Mouse (Mus musculus) urinary bladder, adult 18-20 months (tissue): ENCODE measurements around the gene Etl4.
"Not testable (repeated sequence)": the region's sequence is repeated elsewhere in the genome, so short reads cannot be mapped to it uniquely, and the experiment has no call there.

Experiments
- DNase-seq, 2 experiments: peaks; one replicate each; pipeline ENCODE4 v3.0.0; 2022; ENCODE audit warnings: low spot score in 2 of 2, mixed read lengths in 2 of 2

The Etl4 gene

GRCm38 (mm10) chr2:20302517-20302916 lies 392.9 kb downstream of the Etl4 start:
- no peak for DNase-seq

- DNase-seq, result no peak
Observed at GRCm38 (mm10) chr2:20324954-20325353, 415.4 kb downstream of the Etl4 start.

- no peak for DNase-seq
Observed at GRCm38 (mm10) chr2:20336176-20336575, 426.6 kb downstream of the Etl4 start.

- DNase-seq, result no peak
Observed at GRCm38 (mm10) chr2:20339016-20339734, 429.6 kb downstream of the Etl4 start.

GRCm38 (mm10) chr2:20339919-20340318 lies 430.3 kb downstream of the Etl4 start:
- no peak for DNase-seq

GRCm38 (mm10) chr2:20346873-20347272 lies 437.3 kb downstream of the Etl4 start:
- DNase-seq, result no peak

GRCm38 (mm10) chr2:20349268-20349667 lies 439.7 kb downstream of the Etl4 start:
- DNase-seq, result no peak

- DNase-seq, result no peak
Observed at GRCm38 (mm10) chr2:20352796-20353195, 443.2 kb downstream of the Etl4 start.

- no peak for DNase-seq
Observed at GRCm38 (mm10) chr2:20377026-20377425, 467.4 kb downstream of the Etl4 start.

GRCm38 (mm10) chr2:20380874-20381273 lies 471.3 kb downstream of the Etl4 start:
- DNase-seq, result not testable (repeated sequence)

GRCm38 (mm10) chr2:20394083-20394482 lies 484.5 kb downstream of the Etl4 start:
- DNase-seq, result no peak

- no peak for DNase-seq
Observed at GRCm38 (mm10) chr2:20396978-20397377, 487.4 kb downstream of the Etl4 start.

GRCm38 (mm10) chr2:20400556-20400955 lies 491.0 kb downstream of the Etl4 start:
- no peak for DNase-seq

GRCm38 (mm10) chr2:20404395-20404794 lies 494.8 kb downstream of the Etl4 start:
- DNase-seq, result no peak

- DNase-seq, result no peak
Observed at GRCm38 (mm10) chr2:20407101-20407500, 497.5 kb downstream of the Etl4 start.

GRCm38 (mm10) chr2:20414856-20415255 lies 505.3 kb downstream of the Etl4 start:
- DNase-seq, result no peak

- DNase-seq, result no peak
Observed at GRCm38 (mm10) chr2:20416934-20417614, 507.5 kb downstream of the Etl4 start.

- DNase-seq, result no peak
Observed at GRCm38 (mm10) chr2:20417998-20418397, 508.4 kb downstream of the Etl4 start.

- no peak for DNase-seq
Observed at GRCm38 (mm10) chr2:20419975-20420374, 510.4 kb downstream of the Etl4 start.

- no peak for DNase-seq
Observed at GRCm38 (mm10) chr2:20422275-20422674, 512.7 kb downstream of the Etl4 start.

GRCm38 (mm10) chr2:20433656-20434055 lies 524.1 kb downstream of the Etl4 start:
- DNase-seq, result no peak

GRCm38 (mm10) chr2:20435530-20435929 lies 526.0 kb downstream of the Etl4 start:
- no peak for DNase-seq

- no peak for DNase-seq
Observed at GRCm38 (mm10) chr2:20442731-20443130, 533.2 kb downstream of the Etl4 start.
